Mouse (Mus musculus): ENCODE measurements at regions not wholly inside any gene's neighbourhood (a gene's known extent, or its start where the extent isn't known, plus 50 kb on each side); places are given as distances from the start of the nearest gene placed in this dataset.

GRCm38 (mm10) chr8:82702044-82702443 is 71.9 kb downstream of the Zfp330 start:
- no peaks in the 10 kb centered on the region for H3K4me1 ChIP-seq (ENCODE audit: control insufficient read depth, insufficient read depth, insufficient read length)
- DNase-seq (ENCODE audit: low read depth in 1 of 2, low spot score in 2 of 2) = no peak
- WGBS = 81% methylated on average over 1 of the region's 1 CpGs
- no peaks in the 10 kb centered on the region for H3K27me3 ChIP-seq (ENCODE audit: control insufficient read depth, insufficient read depth, low read length)
- H3K36me3 ChIP-seq (ENCODE audit: control insufficient read depth, insufficient read depth, low read length) = no peaks in the 10 kb centered on the region
- TF ChIP-seq CTCF (IDR thresholded peaks at IDR 0.05; ENCODE audit: extremely low read depth, insufficient read depth, insufficient read length, insufficient replicate concordance) (no peak), POLR2A (IDR thresholded peaks at IDR 0.05; ENCODE audit: low read depth, low read length) (no peak)
- no peak overlapping the region for H3K27ac ChIP-seq (ENCODE audit: insufficient read depth, low read length)
- no peak overlapping the region for H3K4me3 ChIP-seq (ENCODE audit: extremely low read depth, insufficient read depth, insufficient read length)

- Histone ChIP-seq H3K27me3 (ENCODE audit: control insufficient read depth, insufficient read depth, low read length) (no peaks in the 10 kb centered on the region), H3K4me1 (ENCODE audit: control insufficient read depth, insufficient read depth, insufficient read length) (no peaks in the 10 kb centered on the region), H3K4me3 (ENCODE audit: extremely low read depth, insufficient read depth, insufficient read length) (no peak overlapping the region), H3K27ac (ENCODE audit: insufficient read depth, low read length) (no peak overlapping the region), H3K36me3 (ENCODE audit: control insufficient read depth, insufficient read depth, low read length) (no peaks in the 10 kb centered on the region)
- no peak for DNase-seq (ENCODE audit: low read depth in 1 of 2, low spot score in 2 of 2)
- TF ChIP-seq CTCF (IDR thresholded peaks at IDR 0.05; ENCODE audit: extremely low read depth, insufficient read depth, insufficient read length, insufficient replicate concordance) = no peak
- TF ChIP-seq POLR2A (IDR thresholded peaks at IDR 0.05; ENCODE audit: low read depth, low read length) = no peak
- 49% methylated on average over 1 of the region's 1 CpGs for WGBS
Observed at GRCm38 (mm10) chr8:82700471-82700870, 73.5 kb downstream of the Zfp330 start.

DNA sequence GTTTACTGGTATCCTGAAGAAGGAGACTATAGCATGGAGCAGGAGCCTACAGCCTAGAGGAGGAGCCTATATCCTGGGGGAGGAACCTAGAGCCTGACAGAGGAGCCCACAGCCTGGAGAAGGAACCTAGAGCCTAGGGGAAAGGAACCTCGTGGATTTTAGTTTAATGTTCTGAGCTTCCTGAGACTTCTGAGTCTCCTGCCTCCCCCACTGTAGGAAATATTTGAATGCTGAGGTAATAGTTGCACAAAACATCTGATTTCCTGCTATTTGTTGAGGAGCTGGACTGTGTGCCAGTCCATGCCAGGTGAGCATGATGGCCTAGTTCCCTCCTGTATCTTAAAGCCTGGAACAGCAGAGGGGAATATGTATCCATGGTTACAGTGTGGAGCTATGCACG is 74.7 kb downstream of the Zfp330 start:
- TF ChIP-seq POLR2A (IDR thresholded peaks at IDR 0.05; ENCODE audit: low read depth, low read length) (no peak), CTCF (IDR thresholded peaks at IDR 0.05; ENCODE audit: extremely low read depth, insufficient read depth, insufficient read length, insufficient replicate concordance) (no peak)
- Histone ChIP-seq H3K36me3 (ENCODE audit: control insufficient read depth, insufficient read depth, low read length) (no peaks in the 10 kb centered on the region), H3K27ac (ENCODE audit: insufficient read depth, low read length) (no peak overlapping the region), H3K4me1 (ENCODE audit: control insufficient read depth, insufficient read depth, insufficient read length) (no peaks in the 10 kb centered on the region), H3K27me3 (ENCODE audit: control insufficient read depth, insufficient read depth, low read length) (no peaks in the 10 kb centered on the region), H3K4me3 (ENCODE audit: extremely low read depth, insufficient read depth, insufficient read length) (no peak overlapping the region)
- no peak for DNase-seq (ENCODE audit: low read depth in 1 of 2, low spot score in 2 of 2)
- WGBS = 76% methylated on average over 2 of the region's 2 CpGs

DNA sequence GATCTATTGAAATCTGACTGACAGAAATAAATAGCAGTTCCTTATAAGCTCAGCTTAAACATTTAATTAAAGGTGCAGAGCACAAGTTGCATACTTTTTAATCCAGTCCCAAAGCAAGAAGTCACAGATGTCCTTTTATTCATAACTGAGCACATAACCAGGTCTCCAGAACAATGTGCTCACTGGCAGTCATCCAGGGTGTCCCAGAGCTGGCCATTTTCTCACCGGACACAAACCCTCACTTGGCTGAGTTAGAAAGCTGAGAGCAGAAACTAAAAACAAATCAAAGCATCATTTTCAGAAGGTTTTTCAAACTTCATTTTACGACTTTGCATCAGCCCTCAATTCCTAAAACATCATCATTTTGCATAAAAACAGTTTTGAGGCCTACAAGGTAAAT is 75.9 kb downstream of the Zfp330 start:
- Histone ChIP-seq H3K4me1 (ENCODE audit: control insufficient read depth, insufficient read depth, insufficient read length) (no peaks in the 10 kb centered on the region), H3K27me3 (ENCODE audit: control insufficient read depth, insufficient read depth, low read length) (no peaks in the 10 kb centered on the region), H3K27ac (ENCODE audit: insufficient read depth, low read length) (no peak overlapping the region), H3K36me3 (ENCODE audit: control insufficient read depth, insufficient read depth, low read length) (no peaks in the 10 kb centered on the region), H3K4me3 (ENCODE audit: extremely low read depth, insufficient read depth, insufficient read length) (no peak overlapping the region)
- TF ChIP-seq CTCF (IDR thresholded peaks at IDR 0.05; ENCODE audit: extremely low read depth, insufficient read depth, insufficient read length, insufficient replicate concordance) (no peak), POLR2A (IDR thresholded peaks at IDR 0.05; ENCODE audit: low read depth, low read length) (no peak)
- DNase-seq (ENCODE audit: low read depth in 1 of 2, low spot score in 2 of 2) = no peak
- 92% methylated on average over 2 of the region's 2 CpGs for WGBS

GRCm38 (mm10) chr8:82693086-82693485 is 80.9 kb downstream of the Zfp330 start:
- WGBS = 73% methylated on average over 3 of the region's 3 CpGs
- Histone ChIP-seq H3K27ac (ENCODE audit: insufficient read depth, low read length) (no peak overlapping the region), H3K27me3 (ENCODE audit: control insufficient read depth, insufficient read depth, low read length) (no peaks in the 10 kb centered on the region), H3K4me1 (ENCODE audit: control insufficient read depth, insufficient read depth, insufficient read length) (no peaks in the 10 kb centered on the region), H3K4me3 (ENCODE audit: extremely low read depth, insufficient read depth, insufficient read length) (no peak overlapping the region), H3K36me3 (ENCODE audit: control insufficient read depth, insufficient read depth, low read length) (no peaks in the 10 kb centered on the region)
- TF ChIP-seq POLR2A (IDR thresholded peaks at IDR 0.05; ENCODE audit: low read depth, low read length) = no peak
- TF ChIP-seq CTCF (IDR thresholded peaks at IDR 0.05; ENCODE audit: extremely low read depth, insufficient read depth, insufficient read length, insufficient replicate concordance) = no peak
- DNase-seq (ENCODE audit: low read depth in 1 of 2, low spot score in 2 of 2) = no peak

DNA sequence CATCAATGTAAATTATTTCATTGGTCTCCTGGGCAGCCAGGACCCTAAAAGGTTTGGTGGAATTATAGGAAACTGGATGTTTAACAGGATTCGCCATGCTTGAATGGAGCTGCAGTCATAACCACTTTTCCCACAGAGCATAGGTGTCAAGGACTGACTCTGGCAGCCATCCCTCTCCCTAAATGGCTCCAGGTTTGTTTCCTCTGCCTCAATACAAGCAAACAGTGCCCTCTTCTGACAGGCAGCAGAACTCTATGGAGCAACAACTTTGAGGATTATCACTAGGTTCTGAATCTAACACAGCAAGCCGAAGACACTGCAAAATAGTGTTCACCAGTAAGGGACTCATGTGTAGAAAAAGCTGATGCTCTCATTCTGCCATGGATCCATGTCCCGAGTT is 84.6 kb downstream of the Zfp330 start:
- TF ChIP-seq POLR2A (IDR thresholded peaks at IDR 0.05; ENCODE audit: low read depth, low read length) (no peak), CTCF (IDR thresholded peaks at IDR 0.05; ENCODE audit: extremely low read depth, insufficient read depth, insufficient read length, insufficient replicate concordance) (peak; percentile 14; the same call in 1 of the 2 replicates)
- Histone ChIP-seq H3K4me3 (ENCODE audit: extremely low read depth, insufficient read depth, insufficient read length) (no peak overlapping the region), H3K27me3 (ENCODE audit: control insufficient read depth, insufficient read depth, low read length) (no peaks in the 10 kb centered on the region), H3K4me1 (ENCODE audit: control insufficient read depth, insufficient read depth, insufficient read length) (no peaks in the 10 kb centered on the region), H3K27ac (ENCODE audit: insufficient read depth, low read length) (no peak overlapping the region), H3K36me3 (ENCODE audit: control insufficient read depth, insufficient read depth, low read length) (no peaks in the 10 kb centered on the region)
- WGBS = 58% methylated on average over 3 of the region's 3 CpGs
- DNase-seq (ENCODE audit: low read depth in 1 of 2, low spot score in 2 of 2) = no peak

GRCm38 (mm10) chr8:82685966-82686365 is 88.0 kb downstream of the Zfp330 start:
- no peak for DNase-seq (ENCODE audit: low read depth in 1 of 2, low spot score in 2 of 2)
- TF ChIP-seq POLR2A (IDR thresholded peaks at IDR 0.05; ENCODE audit: low read depth, low read length) (no peak), CTCF (IDR thresholded peaks at IDR 0.05; ENCODE audit: extremely low read depth, insufficient read depth, insufficient read length, insufficient replicate concordance) (no peak)
- 78% methylated on average over 3 of the region's 3 CpGs for WGBS

More at GRCm38 (mm10) chr8:82685966-82686365, 88.0 kb downstream of the Zfp330 start:
- H3K27ac ChIP-seq (ENCODE audit: insufficient read depth, low read length) = no peak overlapping the region
- H3K4me3 ChIP-seq (ENCODE audit: extremely low read depth, insufficient read depth, insufficient read length) = no peak overlapping the region
- no peaks in the 10 kb centered on the region for H3K27me3 ChIP-seq (ENCODE audit: control insufficient read depth, insufficient read depth, low read length)
- H3K36me3 ChIP-seq (ENCODE audit: control insufficient read depth, insufficient read depth, low read length) = no peaks in the 10 kb centered on the region
- H3K4me1 ChIP-seq (ENCODE audit: control insufficient read depth, insufficient read depth, insufficient read length) = no peaks in the 10 kb centered on the region

Measured in spleen, adult 2 months (tissue).